Mouse (Mus musculus): ENCODE results near the gene Pard3. TPM values are rescaled to one million over a fixed set of nuclear protein-coding genes. Genes with fewer than 3 reads are reported as not detected.

The Pard3 gene
- polyA plus RNA-seq, 1 experiment = 32.0 TPM

GRCm38 (mm10) chr8:127338183-127338582 is 274.5 kb downstream of the Pard3 start:
- no peak for DNase-seq (ENCODE audit: low spot score)

GRCm38 (mm10) chr8:127341046-127341445 is 277.4 kb downstream of the Pard3 start:
- DNase-seq (ENCODE audit: low spot score) = no peak

GRCm38 (mm10) chr8:127343115-127343514 is 279.4 kb downstream of the Pard3 start:
- DNase-seq (ENCODE audit: low spot score) = no peak

- DNase-seq (ENCODE audit: low spot score) = no peak
These were observed 280.7 kb downstream of the Pard3 start for GRCm38 (mm10) chr8:127344421-127344820.

- no peak for DNase-seq (ENCODE audit: low spot score)
These were observed 282.3 kb downstream of the Pard3 start for GRCm38 (mm10) chr8:127345912-127346423.

GRCm38 (mm10) chr8:127347890-127348495 is 284.3 kb downstream of the Pard3 start:
- DNase-seq (ENCODE audit: low spot score) = no peak

GRCm38 (mm10) chr8:127361796-127362195 is 298.1 kb downstream of the Pard3 start:
- no peak for DNase-seq (ENCODE audit: low spot score)

- DNase-seq (ENCODE audit: low spot score) = no peak
These were observed 304.7 kb downstream of the Pard3 start for GRCm38 (mm10) chr8:127368347-127368746.

GRCm38 (mm10) chr8:127371326-127371949 is 307.7 kb downstream of the Pard3 start:
- DNase-seq (ENCODE audit: low spot score) = no peak

- DNase-seq (ENCODE audit: low spot score) = no peak
These were observed 314.1 kb downstream of the Pard3 start for GRCm38 (mm10) chr8:127377775-127378174.

- DNase-seq (ENCODE audit: low spot score) = no peak
These were observed 315.5 kb downstream of the Pard3 start for GRCm38 (mm10) chr8:127378994-127379858.

GRCm38 (mm10) chr8:127381259-127381658 is 317.6 kb downstream of the Pard3 start:
- DNase-seq (ENCODE audit: low spot score) = no peak

- no peak for DNase-seq (ENCODE audit: low spot score)
These were observed 329.0 kb downstream of the Pard3 start for GRCm38 (mm10) chr8:127392700-127393099.

- no peak for DNase-seq (ENCODE audit: low spot score)
These were observed 331.8 kb downstream of the Pard3 start for GRCm38 (mm10) chr8:127395488-127395887.

GRCm38 (mm10) chr8:127405815-127406214 is 342.1 kb downstream of the Pard3 start:
- DNase-seq (ENCODE audit: low spot score) = no peak

GRCm38 (mm10) chr8:127410606-127411005 is 346.9 kb downstream of the Pard3 start:
- DNase-seq (ENCODE audit: low spot score) = no peak

- no peak for DNase-seq (ENCODE audit: low spot score)
These were observed 347.6 kb downstream of the Pard3 start for GRCm38 (mm10) chr8:127411190-127411848.

- no peak for DNase-seq (ENCODE audit: low spot score)
These were observed 359.3 kb downstream of the Pard3 start for GRCm38 (mm10) chr8:127423021-127423420.

- DNase-seq (ENCODE audit: low spot score) = no peak
These were observed 360.7 kb downstream of the Pard3 start for GRCm38 (mm10) chr8:127424211-127424916.

- DNase-seq (ENCODE audit: low spot score) = no peak
These were observed 363.2 kb downstream of the Pard3 start for GRCm38 (mm10) chr8:127426857-127427256.

GRCm38 (mm10) chr8:127428004-127428403 is 364.3 kb downstream of the Pard3 start:
- no peak for DNase-seq (ENCODE audit: low spot score)
